Mouse (Mus musculus): ENCODE data around the gene Apbb1ip.
A peak's percentile ranks its signal among the peaks of the same experiment; 100 is the strongest.

- TF ChIP-seq POLR2A (IDR thresholded peaks at IDR 0.05; ENCODE audit: low read depth, low read length) (no peak), CTCF (IDR thresholded peaks at IDR 0.05; ENCODE audit: extremely low read depth, insufficient read depth, insufficient read length, insufficient replicate concordance) (peak; percentile 51; the same call in 1 of the 2 replicates)
Measured at GRCm38 (mm10) chr2:22741222-22741621, 32.7 kb upstream of the Apbb1ip start.
